9 mouse cellular contexts compared by ENCODE assay signal in the genomic region with DNA sequence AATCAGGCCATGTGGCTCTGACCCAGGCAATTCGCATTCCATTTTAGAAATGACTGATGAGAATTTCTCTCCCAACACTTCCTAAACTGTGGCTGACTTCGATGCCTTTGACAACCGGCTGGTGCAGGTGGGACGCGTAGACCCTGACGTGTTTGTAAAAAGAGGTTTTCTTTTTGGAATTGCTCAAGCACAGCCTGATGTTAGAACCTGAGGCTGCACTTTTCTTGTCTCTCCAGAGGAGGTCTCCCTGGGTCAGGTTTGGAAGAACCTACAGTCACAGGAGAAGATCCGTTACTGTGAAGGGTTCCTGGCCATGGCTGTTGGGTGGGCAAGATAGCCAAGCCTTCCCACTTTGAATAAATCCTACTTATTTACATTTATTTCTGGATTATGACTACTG. TPM values are rescaled to one million over a fixed set of nuclear protein-coding genes. Genes with fewer than 3 reads are reported as not detected.
DNase-seq lines count a peak whose midpoint lies in the region; ATAC-seq and TF ChIP-seq lines count a peak whose summit lies in the region.
"Had no signal": no experiment of that assay in that cellular context is flagged by ENCODE, and none has a peak within 500 bp of the region (broad histone marks: within the 10 kb centered on the region; RNA-seq: fewer than 3 reads in every experiment).

No protein-coding gene starts in this region.

- H3K36me3 ChIP-seq in kidney, postnatal 0 days (ENCODE audit: insufficient read depth, low read length) = no peaks in the 10 kb centered on the region
- H3K36me3 ChIP-seq in kidney, embryonic 15.5 days = no peaks in the 10 kb centered on the region

- no peak for ATAC-seq in kidney, postnatal 0 days (replicated peaks; ENCODE audit: low FRiP score, low read depth)
- ATAC-seq in kidney, embryonic 15.5 days (replicated peaks; ENCODE audit: low FRiP score) = no peak
- ATAC-seq in inflammation-experienced regulatory T-cells, adult 6 months = no peak

- H3K27me3 ChIP-seq in kidney, postnatal 0 days (ENCODE audit: insufficient read depth, low read length) = no peaks in the 10 kb centered on the region
- no peaks in the 10 kb centered on the region for H3K27me3 ChIP-seq in kidney, embryonic 15.5 days
- H3K27me3 ChIP-seq: megakaryocyte, embryonic 14.5 days had no signal

- 56% methylated on average over 7 of the region's 7 CpGs for WGBS in kidney, postnatal 0 days
- WGBS in kidney, embryonic 15.5 days = 62% methylated on average over 7 of the region's 7 CpGs

- peak; percentile 68 for TF ChIP-seq CTCF in kidney, postnatal 0 days (IDR thresholded peaks at IDR 0.05; ENCODE audit: low read depth)

- H3K27ac ChIP-seq in kidney, postnatal 0 days = no peak overlapping the region
- no peak overlapping the region for H3K27ac ChIP-seq in kidney, embryonic 15.5 days

- no peaks in the 10 kb centered on the region for H3K9me3 ChIP-seq in kidney, postnatal 0 days (replicated peaks; ENCODE audit: low read length)
- no peaks in the 10 kb centered on the region for H3K9me3 ChIP-seq in kidney, embryonic 15.5 days (replicated peaks)

- no peak overlapping the region for H3K4me2 ChIP-seq in kidney, postnatal 0 days (ENCODE audit: low read length)
- no peak overlapping the region for H3K4me2 ChIP-seq in kidney, embryonic 15.5 days

- DNase-seq in adrenal gland, adult (ENCODE audit: inconsistent age in 2 of 2, low spot score in 1 of 2) = peak; percentile 17 to 68
- no peak for DNase-seq in adrenal gland, adult 18-20 months (ENCODE audit: low spot score in 2 of 2)
- peak; percentile 49 for DNase-seq in kidney, postnatal 0 days (ENCODE audit: low spot score)
- DNase-seq in NIH3T3 (ENCODE audit: low read depth) = peak; percentile 48
- peak; percentile 23 for DNase-seq in lung, postnatal 25 days (ENCODE audit: low spot score)
- DNase-seq in layer of hippocampus, adult 9-11 months = no peak

- H3K9ac ChIP-seq in kidney, postnatal 0 days (ENCODE audit: low read depth, low read length) = no peak overlapping the region
- H3K9ac ChIP-seq in kidney, embryonic 15.5 days = no peak overlapping the region

- no peak overlapping the region for H3K4me3 ChIP-seq in kidney, postnatal 0 days (replicated peaks; ENCODE audit: low read depth, low read length)
- no peak overlapping the region for H3K4me3 ChIP-seq in kidney, embryonic 15.5 days (replicated peaks)
- H3K4me3 ChIP-seq: megakaryocyte, embryonic 14.5 days had no signal

- no peaks in the 10 kb centered on the region for H3K4me1 ChIP-seq in kidney, postnatal 0 days (replicated peaks; ENCODE audit: insufficient read depth, low read length)
- no peaks in the 10 kb centered on the region for H3K4me1 ChIP-seq in kidney, embryonic 15.5 days

RNA-seq across cellular contexts. Expression of a gene that starts 31.5 kb away (rescaled TPM):
- 1 to 10 TPM in 1 of 2 experiments, under 1 TPM in 1; 0.50 to 1.7 TPM for total RNA-seq in adrenal gland, adult 18-20 months (2021)
- polyA plus RNA-seq in kidney, postnatal 0 days (2015; fragmentation: Nextera tagmentation; extraction: Ambion mirVana) = 2.1 and 2.7 TPM in 2 replicates
- 2.2 and 2.4 TPM in 2 replicates for polyA plus RNA-seq in kidney, embryonic 15.5 days (2015; fragmentation: Nextera tagmentation; extraction: Ambion mirVana)
- polyA plus RNA-seq in inflammation-experienced regulatory T-cells, adult 6 months (2017; shearing (Covaris generic)) = not detected

Comparison
In these comparisons a context has a peak if more than half of its experiments do, and no peak if none do; other contexts are left out.
1. DNase-seq: peak in adrenal gland, adult (2 of 2), kidney, postnatal 0 days (single experiment), NIH3T3 (single experiment) and lung, postnatal 25 days (single experiment); none in adrenal gland, adult 18-20 months (0 of 2) and layer of hippocampus, adult 9-11 months (single experiment).